Mouse (Mus musculus) thymus, adult 2 months (tissue): ENCODE results near the gene Adat1. TPM values are rescaled to one million over a fixed set of nuclear protein-coding genes. Genes with fewer than 3 reads are reported as not detected.

Source experiments
- DNase-seq: peaks from one replicate; pipeline ENCODE4 v3.0.0; 2021
- H3K27ac ChIP-seq: fragments of 200-500 bp; 2 replicates; pipeline ENCODE4 v1.5.1; 2012; ENCODE audit warnings: low read length, control low read depth; ENCODE audit not compliant: control insufficient read depth, insufficient read depth
- H3K27me3 ChIP-seq: fragments of 200-500 bp; 2 replicates; pipeline ENCODE4 v1.6.1; 2012; ENCODE audit warnings: mild to moderate bottlenecking, low read length, moderate library complexity, mixed read lengths; ENCODE audit not compliant: control insufficient read depth, insufficient read depth
- H3K36me3 ChIP-seq: fragments of 200-500 bp; 2 replicates; pipeline ENCODE4 v1.6.1; 2012; ENCODE audit warnings: mild to moderate bottlenecking, low read length, moderate library complexity; ENCODE audit not compliant: control insufficient read depth, insufficient read depth
- H3K4me1 ChIP-seq: fragments of 200-500 bp; replicated peaks from 2 replicates; pipeline ENCODE4 v1.6.1; 2012; ENCODE audit warnings: low read length; ENCODE audit not compliant: control insufficient read depth, insufficient read depth
- H3K4me3 ChIP-seq: fragments of 200-500 bp; 2 replicates; pipeline ENCODE4 v1.5.1; 2012; ENCODE audit warnings: mild to moderate bottlenecking, low read length, control low read depth, moderate library complexity; ENCODE audit not compliant: control insufficient read depth, insufficient read depth
- CTCF ChIP-seq: fragments of 200-500 bp; IDR thresholded peaks from 2 replicates; pipeline ENCODE4 v1.5.1; 2012; ENCODE audit warnings: mild to moderate bottlenecking, control low read depth, low read length, moderate library complexity, borderline replicate concordance; ENCODE audit not compliant: control insufficient read depth, poor library complexity, insufficient read depth; ENCODE audit errors: extremely low read depth
- POLR2A ChIP-seq: fragments of 200-500 bp; IDR thresholded peaks from 2 replicates; pipeline ENCODE4 v1.6.1; 2012; ENCODE audit warnings: mild to moderate bottlenecking, low read length, control low read depth, moderate library complexity; ENCODE audit not compliant: control insufficient read depth, poor library complexity, insufficient read depth; ENCODE audit errors: extremely low read depth
- WGBS: fragments of 180-500 bp; shearing (Covaris S2); methylation state at CpG from one replicate; pipeline ENCODE4 v1.1.7; 2018; 5-methylcytosine and 5-hydroxymethylcytosine counted together
- polyA plus RNA-seq: library from polyadenylated mRNA; depleted of rRNA; stranded (reverse); fragments of >200 nt; gene quantifications from 2 replicates; pipeline ENCODE4 v1.2.3, GENCODE M21; 2012; rRNA removed

The Adat1 gene
- polyA plus RNA-seq, 1 experiment, result 4.0 TPM

GRCm38 (mm10) chr8:111924976-111925375 lies 67.1 kb downstream of the Adat1 start:
- Histone ChIP-seq H3K27ac (no peak overlapping the region), H3K36me3 (no peaks in the 10 kb centered on the region), H3K4me3 (no peak overlapping the region), H3K27me3 (no peaks in the 10 kb centered on the region), H3K4me1 (peaks cover 3% of the 10 kb centered on the region)
- TF ChIP-seq CTCF (no peak), POLR2A (no peak)
- no peak for DNase-seq
- 91% methylated on average over 7 of the region's 7 CpGs for WGBS

GRCm38 (mm10) chr8:111923383-111923804 lies 68.7 kb downstream of the Adat1 start:
- 26% methylated on average over 10 of the region's 10 CpGs for WGBS
- no peak overlapping the region for H3K4me3 ChIP-seq
- peaks cover 3% of the 10 kb centered on the region for H3K4me1 ChIP-seq
- peak; percentile 46 for DNase-seq
- TF ChIP-seq POLR2A (no peak), CTCF (no peak)
- no peaks in the 10 kb centered on the region for H3K27me3 ChIP-seq
- no peak overlapping the region for H3K27ac ChIP-seq
- H3K36me3 ChIP-seq, result no peaks in the 10 kb centered on the region

- WGBS, result 79% methylated on average over 4 of the region's 4 CpGs
- H3K4me3 ChIP-seq, result no peak overlapping the region
- no peak for DNase-seq
- no peak overlapping the region for H3K27ac ChIP-seq
- no peaks in the 10 kb centered on the region for H3K36me3 ChIP-seq
- H3K27me3 ChIP-seq, result no peaks in the 10 kb centered on the region
- peaks cover 3% of the 10 kb centered on the region for H3K4me1 ChIP-seq
- TF ChIP-seq CTCF, result no peak
- no peak for TF ChIP-seq POLR2A
These were observed 71.1 kb downstream of the Adat1 start for GRCm38 (mm10) chr8:111920971-111921370.

GRCm38 (mm10) chr8:111919663-111920062 lies 72.4 kb downstream of the Adat1 start:
- Histone ChIP-seq H3K36me3 (no peaks in the 10 kb centered on the region), H3K4me3 (no peak overlapping the region), H3K27ac (no peak overlapping the region), H3K27me3 (no peaks in the 10 kb centered on the region), H3K4me1 (peaks cover 3% of the 10 kb centered on the region)
- TF ChIP-seq POLR2A (no peak), CTCF (no peak)
- DNase-seq, result no peak
- 92% methylated on average over 2 of the region's 2 CpGs for WGBS

Other genes with a start within 250 kb of the Adat1 start
- 11.8 and 14.0 TPM in 2 replicates for gene Bcar1, start 248.5 kb downstream of the Adat1 start, polyA plus RNA-seq
- gene Cfdp1, start 138.0 kb downstream of the Adat1 start, polyA plus RNA-seq, result 5.5 and 5.8 TPM in 2 replicates
- 3.1 and 3.7 TPM in 2 replicates for gene Tmem170, start 115.6 kb downstream of the Adat1 start, polyA plus RNA-seq
- gene Chst5, start 81.9 kb downstream of the Adat1 start, polyA plus RNA-seq, result 0.75 and 0.83 TPM in 2 replicates
- gene Tmem231, start 58.4 kb downstream of the Adat1 start, polyA plus RNA-seq, result 2.4 and 2.8 TPM in 2 replicates
- 34.1 and 45.3 TPM in 2 replicates for gene Gabarapl2, start 51.6 kb downstream of the Adat1 start, polyA plus RNA-seq
- 54.5 and 63.7 TPM in 2 replicates for gene Kars, start 19.0 kb upstream of the Adat1 start, polyA plus RNA-seq
- 13.1 and 15.7 TPM in 2 replicates for gene Terf2ip, start 19.1 kb upstream of the Adat1 start, polyA plus RNA-seq
- gene Gm6793, start 22.7 kb upstream of the Adat1 start, polyA plus RNA-seq, result not detected in 2 replicates